Mouse (Mus musculus): Measurements from ENCODE around the gene Taok3. TPM values are rescaled to one million over a fixed set of nuclear protein-coding genes. Genes with fewer than 3 reads are reported as not detected.
"Not testable (repeated sequence)": the region's sequence is repeated elsewhere in the genome, so short reads cannot be mapped to it uniquely, and the experiment has no call there.

The Taok3 gene
- total RNA-seq, 2 experiments from 2014 or later, result 3.9 to 4.3 TPM

DNA sequence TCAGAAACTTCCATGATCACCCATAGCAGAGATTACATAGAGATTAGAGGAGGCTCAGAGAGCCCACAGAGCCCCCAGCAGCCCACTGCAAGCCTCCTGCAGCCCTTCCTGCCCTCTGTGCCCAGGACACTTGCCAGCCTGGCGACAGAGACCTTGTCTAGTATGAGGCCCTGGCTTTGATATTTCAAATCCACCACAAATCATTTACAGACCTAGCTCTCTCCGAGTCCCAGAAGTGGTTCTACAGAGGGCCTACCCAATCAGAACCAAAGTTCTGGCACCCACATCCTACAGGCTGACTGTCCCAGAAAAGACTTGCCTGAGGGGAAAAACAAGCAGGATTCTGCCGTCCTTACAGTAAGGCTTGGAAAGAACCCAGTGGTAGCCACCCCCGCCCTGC, 165.3 kb downstream of the Taok3 start:
- DNase-seq, result no peak
- intact Hi-C loops (cut with DNase I), result loop anchor here (5.0 kb wide), 1 partner anchor 168 kb away; the partner anchor contains the start of gene Suds3

- intact Hi-C loops (cut with DNase I), result loop anchor here (5.0 kb wide), 1 partner anchor 169 kb away; the partner anchor contains the start of gene Suds3
- no peak for DNase-seq
Measured at GRCm38 (mm10) chr5:117286286-117286685, 166.4 kb downstream of the Taok3 start.

DNA sequence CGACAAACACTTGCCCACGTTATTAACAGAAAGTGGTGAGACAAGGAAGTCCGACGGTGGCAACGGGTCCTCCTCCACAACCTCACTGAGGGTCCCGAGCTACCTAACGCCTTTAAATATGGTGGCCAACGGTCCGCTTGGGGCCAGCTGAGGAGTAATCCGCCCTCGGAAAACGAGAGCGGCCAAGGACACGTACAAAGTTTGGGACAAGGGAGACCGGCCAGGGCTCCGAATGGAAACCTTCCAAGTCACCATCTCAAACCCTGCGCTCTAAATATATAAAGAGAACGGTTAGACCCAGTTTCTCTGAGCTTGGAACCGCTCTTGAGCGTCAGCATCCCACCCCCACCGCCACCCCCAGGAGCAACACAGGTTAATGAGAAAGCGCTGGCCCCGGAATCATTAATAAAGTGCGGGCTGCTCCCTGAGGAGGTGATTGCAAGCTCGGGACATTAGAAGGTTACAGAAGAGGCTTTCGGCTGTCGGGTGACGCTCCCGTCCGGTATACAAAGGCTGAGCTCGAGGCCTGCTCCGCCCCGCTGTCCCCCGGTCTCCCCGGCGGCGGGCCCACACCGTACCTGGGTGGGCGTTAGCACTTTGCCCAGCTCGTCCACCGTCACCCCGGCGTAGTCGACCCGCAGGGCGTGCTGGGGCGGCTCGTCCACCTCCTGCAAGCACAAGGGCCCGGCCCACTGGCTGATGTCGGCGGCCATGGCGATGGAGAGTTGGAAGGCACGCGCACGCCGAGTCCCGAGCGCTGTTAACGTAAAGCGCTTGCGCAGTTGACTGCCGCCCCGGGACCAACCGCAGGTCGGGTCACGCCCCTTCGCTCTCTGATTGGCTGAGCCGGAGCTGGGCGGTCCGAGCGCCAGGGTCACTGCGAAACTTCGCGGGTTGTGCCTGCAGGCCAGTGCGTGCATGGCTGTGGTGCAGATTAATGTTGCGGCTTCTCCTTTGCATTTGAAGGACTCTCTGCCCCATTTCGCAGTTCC, 167.2 kb downstream of the Taok3 start, which contains the start of gene Pebp1:
Pebp1 (minus strand) TSS at position 795 of the 992 bp plus-strand sequence.
- peak; percentile 89 to 96 for DNase-seq
- intact Hi-C loops (cut with DNase I), result loop anchor here (5.0 kb wide), 1 partner anchor 170 kb away; the partner anchor contains the start of gene Suds3

DNA sequence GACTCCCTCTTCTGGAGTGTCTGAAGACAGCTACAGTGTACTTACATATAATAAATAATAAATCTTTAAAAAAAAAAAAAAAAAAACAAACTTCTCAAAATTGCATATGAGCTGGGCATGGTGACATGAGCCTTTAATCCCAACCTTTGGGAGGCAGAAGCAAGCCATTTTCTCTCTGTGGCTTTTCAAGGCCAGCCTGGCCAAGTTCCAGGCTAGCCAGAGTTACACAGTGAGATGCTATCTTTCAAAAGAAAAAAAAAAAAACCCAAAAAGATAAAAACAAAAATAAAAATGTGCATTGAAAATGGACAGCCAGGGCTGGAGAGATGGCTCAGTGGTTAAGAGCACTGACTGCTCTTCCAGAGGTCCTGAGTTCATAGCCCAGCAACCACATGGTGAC, 169.7 kb downstream of the Taok3 start:
- intact Hi-C loops (cut with DNase I), result loop anchor here (5.0 kb wide), 1 partner anchor 172 kb away; the partner anchor contains the start of gene Suds3
- no peak for DNase-seq

DNA sequence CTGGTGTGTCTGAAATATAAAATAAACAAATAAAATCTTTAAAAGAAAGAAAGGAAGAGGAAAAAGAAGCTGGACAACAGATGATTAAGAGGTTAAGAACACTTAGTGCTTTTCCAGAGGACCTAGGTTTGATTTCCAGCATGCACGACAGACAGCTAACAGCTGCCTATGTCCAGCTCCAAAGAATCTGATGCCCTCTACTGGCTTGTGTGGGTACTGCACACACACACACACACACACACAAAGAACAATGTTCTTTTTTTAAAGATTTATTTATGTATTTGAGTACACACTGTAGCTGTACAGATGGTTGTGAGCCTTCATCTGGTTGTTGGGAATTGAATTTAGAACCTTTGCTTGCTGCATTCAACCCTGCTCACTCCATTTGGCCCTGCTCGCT, 170.2 kb downstream of the Taok3 start:
- intact Hi-C loops (cut with DNase I), result no loop called here
- DNase-seq, result no peak

GRCm38 (mm10) chr5:117291312-117291711, 171.4 kb downstream of the Taok3 start:
- intact Hi-C loops (cut with DNase I), result no loop called here
- DNase-seq, result no peak

GRCm38 (mm10) chr5:117292547-117292946, 172.6 kb downstream of the Taok3 start:
- no peak for DNase-seq
- intact Hi-C loops (cut with DNase I), result no loop called here

- intact Hi-C loops (cut with DNase I); DNase-seq: not testable (repeated sequence)
Measured at GRCm38 (mm10) chr5:117293776-117294175, 173.8 kb downstream of the Taok3 start.

DNA sequence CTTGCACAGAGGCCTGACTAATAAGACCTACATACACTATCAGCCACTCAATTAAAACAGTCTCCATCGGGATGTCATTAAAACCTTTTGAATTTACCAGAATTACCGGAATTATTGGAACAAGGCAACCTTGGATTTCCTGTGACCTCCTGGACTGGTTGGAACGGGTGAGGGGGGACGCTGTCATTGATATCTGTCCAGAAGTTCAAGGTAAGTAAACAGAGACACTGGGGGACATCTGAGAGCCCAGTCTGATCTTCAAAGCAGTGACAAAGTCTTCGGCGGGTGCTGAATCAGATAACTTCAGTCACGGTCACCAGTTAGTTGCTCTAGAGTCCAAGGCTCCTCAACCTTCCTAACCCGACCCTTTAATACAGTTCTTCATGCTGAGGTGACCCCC, 175.1 kb downstream of the Taok3 start:
- intact Hi-C loops (cut with DNase I), result no loop called here
- DNase-seq, result no peak

DNA sequence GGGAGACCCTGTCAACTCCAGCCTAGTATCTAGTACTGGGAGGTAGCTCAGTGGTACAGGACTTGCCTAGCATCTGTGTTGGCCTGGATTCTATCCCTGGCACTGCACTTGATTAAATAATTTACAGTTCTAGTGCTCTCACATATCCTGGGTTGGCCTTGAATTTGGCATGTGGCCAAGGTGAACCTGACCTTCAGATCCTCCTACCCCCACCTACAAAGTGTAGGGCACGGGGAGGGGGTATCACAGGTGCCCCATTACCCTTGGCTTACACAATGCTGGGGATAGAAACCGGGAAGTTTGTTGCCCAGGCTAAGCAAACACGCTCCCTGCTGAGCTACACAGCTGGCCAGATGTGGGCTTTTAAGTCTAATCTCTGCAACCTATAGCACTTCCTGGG, 183.0 kb downstream of the Taok3 start:
- intact Hi-C loops (cut with DNase I), result no loop called here
- DNase-seq, result no peak

DNA sequence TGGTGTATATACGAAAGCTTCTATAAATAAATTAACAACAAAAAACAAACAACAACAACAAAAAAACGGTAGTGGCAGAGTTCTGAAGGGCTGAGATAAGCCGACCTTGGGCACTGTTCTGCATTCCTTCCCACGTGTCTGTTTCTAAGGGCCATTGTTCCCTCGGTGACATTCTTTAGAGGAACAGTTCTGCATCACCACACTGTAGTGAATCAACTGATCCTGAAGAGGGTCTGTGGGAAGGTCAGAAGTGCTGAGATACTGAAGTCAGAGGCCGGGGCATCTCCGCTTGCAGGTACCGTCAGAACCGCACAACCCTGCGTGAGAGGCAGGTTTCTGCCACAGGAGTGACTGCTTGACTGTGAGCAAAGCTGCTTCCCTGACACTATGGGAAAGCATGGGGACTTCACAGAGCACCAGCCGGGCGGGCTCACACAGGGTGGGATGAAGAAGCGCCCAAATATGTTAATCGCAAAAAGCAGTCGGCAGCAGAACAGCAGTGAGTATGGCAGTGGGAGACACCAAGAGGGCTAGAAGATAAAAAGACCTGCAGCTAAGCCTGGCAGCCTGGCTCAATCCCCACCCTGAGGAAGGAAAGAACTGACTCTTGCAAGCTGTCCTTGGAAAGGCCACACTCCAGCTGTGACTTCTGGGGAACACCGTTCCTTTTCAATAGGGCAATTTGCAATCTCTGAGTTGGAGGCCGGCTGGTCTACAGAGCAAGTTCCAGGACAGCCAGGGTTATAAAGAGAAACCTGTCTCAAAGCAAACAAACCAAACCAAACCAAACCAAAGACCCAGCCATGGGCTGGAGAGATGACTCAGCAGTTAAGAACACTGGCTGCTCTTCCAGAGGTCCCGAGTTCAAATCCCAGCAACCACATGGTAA, 184.0 kb downstream of the Taok3 start:
- DNase-seq, result no peak
- intact Hi-C loops (cut with DNase I), result no loop called here

- DNase-seq, result peak; percentile 61 to 73
- intact Hi-C loops (cut with DNase I), result loop anchor here (5.0 kb wide), 3 partner anchors 102 to 188 kb away; partner anchors contain the start of gene Suds3
Measured at GRCm38 (mm10) chr5:117304947-117305346, 185.0 kb downstream of the Taok3 start.

GRCm38 (mm10) chr5:117305754-117306153, 185.8 kb downstream of the Taok3 start:
- DNase-seq, result no peak
- intact Hi-C loops (cut with DNase I), result loop anchor here (5.0 kb wide), 3 partner anchors 102 to 188 kb away; partner anchors contain the start of gene Suds3

DNA sequence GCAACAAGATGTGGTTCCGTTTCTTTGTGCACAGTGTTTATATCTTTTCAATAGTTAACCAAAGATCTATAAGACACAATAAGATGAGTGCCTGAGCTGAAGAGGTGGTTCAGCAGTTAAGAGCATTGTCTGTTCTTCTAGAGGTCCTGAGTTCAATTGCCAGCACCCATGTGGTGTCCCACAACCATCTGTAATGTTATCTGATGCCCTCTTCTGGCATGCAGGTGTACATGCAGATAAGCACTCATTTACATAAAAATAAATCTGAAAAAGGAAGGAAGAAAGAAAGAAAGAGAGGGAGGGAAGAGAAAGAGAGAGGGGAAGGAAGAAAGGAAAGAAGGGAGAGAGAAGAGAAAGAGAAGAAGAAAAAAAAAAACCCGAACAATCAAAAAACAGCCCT, 186.9 kb downstream of the Taok3 start:
- intact Hi-C loops (cut with DNase I), result loop anchor here (5.0 kb wide), 3 partner anchors 100 to 190 kb away; partner anchors contain the start of gene Suds3
- no peak for DNase-seq

- intact Hi-C loops (cut with DNase I), result loop anchor here (5.0 kb wide), 3 partner anchors 100 to 190 kb away; partner anchors contain the start of gene Suds3
Measured at GRCm38 (mm10) chr5:117307699-117308098, 187.8 kb downstream of the Taok3 start.

GRCm38 (mm10) chr5:117313420-117313819, 193.5 kb downstream of the Taok3 start:
- intact Hi-C loops (cut with DNase I), result no loop called here

More at GRCm38 (mm10) chr5:117307699-117308098, 187.8 kb downstream of the Taok3 start:
- DNase-seq, result peak; percentile 50 to 55

DNA sequence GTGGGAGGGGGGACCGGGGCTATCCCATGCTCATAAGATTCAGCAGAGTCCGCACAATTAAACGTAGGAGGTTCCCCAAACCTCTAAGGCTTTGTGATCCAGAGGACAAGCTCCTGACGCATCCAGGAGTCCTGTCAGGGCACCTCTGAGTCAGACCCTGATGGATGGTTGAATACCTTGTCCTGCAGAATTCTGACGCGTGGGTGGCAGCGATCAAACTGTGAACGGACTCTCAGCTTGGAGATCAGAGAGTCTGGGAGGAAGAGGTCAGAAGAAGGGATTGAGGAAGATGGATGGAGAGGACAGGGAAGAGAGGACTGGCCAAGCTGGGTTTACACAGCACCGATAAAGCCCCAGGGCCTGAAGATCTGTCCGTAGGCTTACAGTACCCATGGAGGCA, 194.0 kb downstream of the Taok3 start:
- no peak for DNase-seq
- intact Hi-C loops (cut with DNase I), result no loop called here

More at GRCm38 (mm10) chr5:117313420-117313819, 193.5 kb downstream of the Taok3 start:
- DNase-seq, result peak; percentile 40 to 49

GRCm38 (mm10) chr5:117314587-117315428, 194.9 kb downstream of the Taok3 start:
- no peak for DNase-seq
- intact Hi-C loops (cut with DNase I), result no loop called here
